Mouse (Mus musculus): ENCODE results near the gene Tff1. TPM values are rescaled to one million over a fixed set of nuclear protein-coding genes. Genes with fewer than 3 reads are reported as not detected.
A peak's percentile ranks its signal among the peaks of the same experiment; 100 is the strongest.

The Tff1 gene
- total and polyA plus RNA-seq, 3 experiments, result not detected

GRCm38 (mm10) chr17:31134913-31135312 lies 30.2 kb downstream of the Tff1 start:
- no peaks in the 10 kb centered on the region for H3K9me3 ChIP-seq (replicated peaks; ENCODE audit: insufficient read depth, low read length)

GRCm38 (mm10) chr17:31133776-31134175 lies 31.3 kb downstream of the Tff1 start:
- Histone ChIP-seq H3K27me3 (ENCODE audit: control insufficient read depth in 1 of 2, insufficient read depth in 2 of 2, low read length in 2 of 2) (peaks cover 0 to 1% of the 10 kb centered on the region in 2 experiments; a peak in 2 of 4 replicates), H3K4me1 (ENCODE audit: control insufficient read depth in 1 of 2, insufficient read depth in 2 of 2, low read length in 2 of 2) (0 out of 4 replicates have a peak, but pooled peaks cover 0 to 2% of the 10 kb centered on the region in 2 experiments), H3K9ac (ENCODE audit: control insufficient read depth, low read depth, low read length, poor library complexity, severe bottlenecking) (no peak overlapping the region), H3K27ac (ENCODE audit: control insufficient read depth, low read depth, low read length) (no peak overlapping the region), H3K79me2 (ENCODE audit: control insufficient read depth, insufficient read depth, low read length, poor library complexity) (no peaks in the 10 kb centered on the region), H3K9me3 (replicated peaks; ENCODE audit: insufficient read depth, low read length) (no peaks in the 10 kb centered on the region), H3K4me3 (ENCODE audit: control insufficient read depth in 1 of 2, insufficient read depth in 1 of 2, low read depth in 2 of 2, low read length in 2 of 2) (0 out of 4 replicates have a peak overlapping the region, but pooled peaks of 1 of the 2 experiments have one; percentile 7), H3K36me3 (ENCODE audit: control insufficient read depth in 1 of 2, insufficient read depth in 2 of 2, low read length in 2 of 2) (no peaks in the 10 kb centered on the region)
- DNase-seq (ENCODE audit: low read depth, low spot score), result peak; percentile 74
- TF ChIP-seq NRF1 (IDR thresholded peaks at IDR 0.05; ENCODE audit: insufficient read depth, low read depth, low read length, poor library complexity, severe bottlenecking) (peak; percentile 72), ETS1 (IDR thresholded peaks at IDR 0.05; ENCODE audit: low read depth, low read length) (no peak), NELFE (IDR thresholded peaks at IDR 0.05; ENCODE audit: low read depth, low read length) (no peak), UBTF (IDR thresholded peaks at IDR 0.05; ENCODE audit: borderline replicate concordance, insufficient read depth, low read depth, low read length) (no peak), CHD1 (IDR thresholded peaks at IDR 0.05; ENCODE audit: low read depth, low read length) (no peak), TAL1 (IDR thresholded peaks at IDR 0.05; ENCODE audit: low read length) (peak; percentile 4; the same call in 1 of the 2 replicates), MYB (IDR thresholded peaks at IDR 0.05; ENCODE audit: low read depth, low read length) (no peak), MAX (IDR thresholded peaks at IDR 0.05; ENCODE audit: low read length) (no peak), E2F4 (IDR thresholded peaks at IDR 0.05; ENCODE audit: borderline replicate concordance, low read depth, low read length) (no peak), MXI1 (IDR thresholded peaks at IDR 0.05; ENCODE audit: low read depth, low read length) (no peak), MEF2A (IDR thresholded peaks at IDR 0.05; ENCODE audit: extremely low read depth, insufficient replicate concordance, low read depth, low read length, poor library complexity, severe bottlenecking) (no peak), USF1 (IDR thresholded peaks at IDR 0.05; ENCODE audit: low read depth, low read length) (no peak), KAT2A (conservative IDR thresholded peaks at IDR 0.05; ENCODE audit: low read depth, low read length) (no peak), SIN3A (IDR thresholded peaks at IDR 0.05; ENCODE audit: low read length) (no peak)

More at GRCm38 (mm10) chr17:31134913-31135312, 30.2 kb downstream of the Tff1 start:
- H3K27me3 ChIP-seq (ENCODE audit: control insufficient read depth in 1 of 2, insufficient read depth in 2 of 2, low read length in 2 of 2), result no peaks in the 10 kb centered on the region; a peak in 1 of 4 replicates
- no peak for TF ChIP-seq TCF12 (IDR thresholded peaks at IDR 0.05; ENCODE audit: low read depth, low read length)
- no peak for TF ChIP-seq UBTF (IDR thresholded peaks at IDR 0.05; ENCODE audit: borderline replicate concordance, insufficient read depth, low read depth, low read length)
- no peak for TF ChIP-seq MXI1 (IDR thresholded peaks at IDR 0.05; ENCODE audit: low read depth, low read length)
- TF ChIP-seq ZC3H11A (IDR thresholded peaks at IDR 0.05; ENCODE audit: low read depth, low read length), result no peak
- no peak overlapping the region for H3K9ac ChIP-seq (ENCODE audit: control insufficient read depth, low read depth, low read length, poor library complexity, severe bottlenecking)
- DNase-seq (ENCODE audit: low read depth, low spot score), result no peak
- no peak overlapping the region for H3K4me3 ChIP-seq (ENCODE audit: control insufficient read depth in 1 of 2, insufficient read depth in 1 of 2, low read depth in 2 of 2, low read length in 2 of 2)
- H3K4me1 ChIP-seq (ENCODE audit: control insufficient read depth in 1 of 2, insufficient read depth in 2 of 2, low read length in 2 of 2), result 0 out of 4 replicates have a peak, but pooled peaks cover 0 to 2% of the 10 kb centered on the region in 2 experiments
- no peak overlapping the region for H3K27ac ChIP-seq (ENCODE audit: control insufficient read depth, low read depth, low read length)
- no peaks in the 10 kb centered on the region for H3K36me3 ChIP-seq (ENCODE audit: control insufficient read depth in 1 of 2, insufficient read depth in 2 of 2, low read length in 2 of 2)
- no peaks in the 10 kb centered on the region for H3K79me2 ChIP-seq (ENCODE audit: control insufficient read depth, insufficient read depth, low read length, poor library complexity)
